Mouse (Mus musculus): ENCODE measurements at regions not wholly inside any gene's neighbourhood (a gene's known extent, or its start where the extent isn't known, plus 50 kb on each side); places are given as distances from the start of the nearest gene placed in this dataset.
"Not testable (repeated sequence)": the region's sequence is repeated elsewhere in the genome, so short reads cannot be mapped to it uniquely, and the experiment has no call there.

DNA sequence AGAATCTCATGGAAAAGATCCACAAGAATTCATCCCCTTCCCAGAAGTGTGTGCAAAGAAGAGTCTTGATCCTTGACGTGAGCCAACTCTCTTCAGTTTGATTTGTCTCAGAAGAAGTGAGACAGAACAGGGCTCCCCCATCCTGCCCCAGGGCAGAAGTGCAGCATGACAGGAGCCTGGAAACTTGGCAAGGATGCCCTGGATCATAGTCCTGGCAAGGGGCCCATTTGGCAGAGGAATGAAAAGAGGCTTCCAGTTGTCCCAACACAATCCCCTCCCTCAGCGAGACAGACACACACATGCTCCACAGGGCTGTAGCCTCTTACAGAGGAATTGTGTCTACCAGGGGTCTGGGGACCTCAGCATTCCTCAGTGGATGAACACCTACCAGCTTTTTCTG lies 102.7 kb downstream of the Ptpn20 start:
- DNase-seq = peak; percentile 42

DNA sequence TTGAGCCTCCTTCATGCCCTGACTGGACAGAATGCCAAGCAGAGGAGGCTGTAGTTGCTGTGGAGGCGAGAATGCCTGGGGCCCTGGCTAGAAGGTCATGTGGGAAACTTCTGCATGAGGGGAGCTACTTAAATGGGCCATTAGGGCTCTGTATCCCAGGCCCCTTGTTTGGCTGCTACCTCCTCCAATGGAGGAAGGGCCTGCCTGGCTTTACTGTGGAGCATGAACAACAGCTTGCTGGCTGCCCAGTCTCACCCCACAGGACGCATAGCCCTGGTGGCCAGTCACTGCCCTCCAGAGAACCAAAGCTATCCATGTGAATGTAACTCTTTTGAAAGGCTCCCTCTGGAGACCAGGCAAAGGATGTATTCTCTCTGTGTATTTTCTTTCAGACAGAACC lies 105.2 kb downstream of the Ptpn20 start:
- DNase-seq = no peak

DNA sequence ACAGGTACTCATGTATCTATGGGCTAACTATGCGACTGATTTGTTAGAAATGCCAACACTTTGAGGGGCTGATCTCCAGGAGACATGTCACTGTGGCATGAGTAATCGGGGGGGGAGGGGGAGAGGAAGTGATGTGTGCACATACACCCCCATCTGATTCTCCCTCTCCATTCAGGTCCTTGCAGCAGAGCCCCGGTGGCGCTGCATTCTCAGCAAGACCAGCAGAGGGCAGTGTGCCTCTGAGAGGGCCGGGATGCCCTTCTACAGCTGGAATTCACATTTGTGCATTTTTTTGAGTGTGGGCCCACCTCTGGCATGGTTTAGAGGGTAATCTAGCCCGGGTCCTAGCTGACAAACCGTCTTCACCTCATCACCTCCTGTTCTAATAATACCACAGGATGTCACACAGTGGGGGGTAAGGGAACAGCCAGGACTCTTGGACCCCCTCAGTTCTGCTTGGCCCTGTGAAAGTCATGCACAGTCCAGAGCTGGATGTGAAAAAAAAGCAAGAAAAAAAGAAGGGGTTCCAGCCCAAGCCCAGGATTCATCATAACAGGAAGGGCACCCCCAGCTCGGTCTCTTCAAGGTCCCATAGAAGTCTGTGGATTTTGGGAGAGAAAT lies 106.5 kb downstream of the Ptpn20 start:
- DNase-seq = peak; percentile 89

DNA sequence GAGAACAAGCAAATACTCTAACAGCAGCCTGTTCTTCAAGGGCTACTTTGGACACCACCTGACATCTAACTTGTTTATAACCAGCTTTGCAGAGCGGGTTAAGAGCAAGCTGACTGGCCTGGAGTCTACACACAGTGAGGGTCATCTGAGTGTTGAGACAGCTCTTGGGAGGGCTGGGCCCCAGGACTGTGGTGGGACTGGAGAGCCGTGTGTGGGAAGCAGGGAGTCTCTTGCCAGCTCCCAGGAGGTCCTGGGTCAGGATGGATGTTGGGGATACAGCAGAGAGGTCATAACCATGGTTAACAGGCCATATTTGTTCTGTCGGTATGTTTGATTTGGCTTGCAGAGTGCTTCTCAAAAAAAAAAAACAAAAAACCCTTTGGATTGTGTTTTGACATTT lies 107.8 kb downstream of the Ptpn20 start:
- DNase-seq = no peak

DNA sequence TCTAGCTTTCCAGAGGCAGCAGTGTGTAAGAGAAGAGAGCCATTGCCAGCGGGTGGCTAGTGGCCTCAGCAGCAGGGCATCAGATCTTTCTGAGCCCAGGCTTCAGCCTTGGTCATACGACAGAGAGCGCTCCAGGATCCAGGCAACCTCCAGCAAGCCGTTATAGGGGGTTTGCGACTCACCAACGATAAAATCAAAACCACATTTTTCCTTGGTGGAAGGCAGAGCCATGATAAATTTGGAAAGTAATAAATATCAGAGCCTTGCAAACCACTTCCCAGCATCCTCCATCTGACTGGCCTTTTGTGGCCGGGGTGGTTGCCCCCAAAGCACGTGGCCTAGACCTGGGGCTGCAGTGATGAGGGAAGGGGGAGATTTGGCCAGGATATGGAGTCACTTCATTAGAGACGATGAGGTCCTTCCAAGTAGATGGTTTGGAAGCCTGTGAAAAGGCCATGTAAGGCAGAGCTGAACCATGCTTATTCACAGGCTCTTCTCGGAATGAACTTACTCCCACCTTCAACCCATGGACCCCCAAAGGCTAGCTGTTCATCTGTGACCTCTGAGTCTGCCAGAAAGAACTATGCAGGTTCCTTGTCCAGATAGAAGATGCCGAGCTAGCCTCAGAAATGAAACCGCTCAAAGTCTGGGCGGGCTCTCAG lies 110.9 kb downstream of the Ptpn20 start:
- no peak for DNase-seq

DNA sequence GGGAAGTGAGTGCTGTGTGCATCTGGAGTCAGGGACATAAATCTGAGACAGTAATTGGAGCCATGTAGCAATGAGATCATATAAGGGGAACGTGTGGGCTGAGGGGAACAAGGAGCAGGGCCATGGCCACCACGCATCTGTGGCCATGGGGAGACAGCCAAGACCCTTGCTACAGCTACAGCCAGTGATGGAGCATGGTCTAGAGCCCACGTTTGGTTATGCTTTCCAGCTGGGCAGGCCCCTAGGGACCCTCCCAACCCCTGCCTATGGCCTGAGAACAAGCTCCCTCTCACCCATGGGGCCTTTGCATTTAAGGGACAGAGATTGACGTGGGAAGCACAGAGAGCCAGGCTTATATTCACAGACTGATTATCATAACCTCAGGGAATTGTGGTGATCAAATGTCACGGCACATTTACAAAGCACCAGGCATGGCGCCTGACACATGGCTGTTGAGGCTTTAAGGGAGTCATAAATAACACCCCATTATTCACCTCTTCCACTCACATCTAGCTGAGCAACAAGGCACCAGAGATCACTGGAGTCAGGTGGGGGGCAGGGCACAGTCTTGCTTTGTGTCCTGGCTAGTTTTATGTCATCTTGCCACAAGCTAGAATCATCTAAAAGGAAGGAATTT lies 118.8 kb downstream of the Ptpn20 start:
- no peak for DNase-seq

DNA sequence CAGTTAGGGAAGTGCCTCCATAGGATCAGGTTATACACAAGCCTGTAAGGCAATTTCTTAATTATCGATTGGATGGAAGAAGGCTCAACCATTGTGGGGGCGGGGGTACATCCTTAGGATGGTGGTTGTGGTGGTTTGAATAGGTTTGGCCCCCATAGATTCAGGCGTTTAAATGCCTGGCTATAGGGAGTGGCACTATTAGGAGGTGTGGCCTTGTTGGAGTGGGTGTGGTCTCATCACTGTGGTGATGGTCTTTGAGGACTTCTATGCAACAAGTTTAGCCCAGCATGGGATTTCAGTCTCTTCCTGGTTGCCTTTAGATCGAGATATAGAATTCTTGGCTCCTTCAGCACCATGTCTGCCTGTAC lies 119.3 kb downstream of the Ptpn20 start:
- DNase-seq = no peak

DNA sequence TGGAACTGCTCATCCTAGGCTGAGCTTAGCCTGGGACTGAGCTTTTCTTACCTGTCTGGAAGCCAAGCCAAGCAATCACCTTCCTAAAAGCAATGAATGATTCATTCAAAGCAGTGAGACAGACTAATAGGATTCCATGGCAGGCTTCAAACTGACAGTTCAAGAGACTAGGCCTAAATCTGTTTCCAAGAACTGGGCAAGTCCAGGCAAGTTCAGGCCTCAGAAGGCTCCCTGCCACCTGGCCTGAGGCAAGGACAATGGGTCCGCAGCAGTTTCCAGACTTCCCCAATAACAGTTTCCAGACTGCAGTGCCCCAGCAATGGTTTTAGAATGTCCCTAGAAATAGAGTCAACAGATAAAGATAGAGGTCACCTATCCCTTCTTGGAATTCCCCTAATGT lies 123.5 kb downstream of the Ptpn20 start:
- DNase-seq = no peak

DNA sequence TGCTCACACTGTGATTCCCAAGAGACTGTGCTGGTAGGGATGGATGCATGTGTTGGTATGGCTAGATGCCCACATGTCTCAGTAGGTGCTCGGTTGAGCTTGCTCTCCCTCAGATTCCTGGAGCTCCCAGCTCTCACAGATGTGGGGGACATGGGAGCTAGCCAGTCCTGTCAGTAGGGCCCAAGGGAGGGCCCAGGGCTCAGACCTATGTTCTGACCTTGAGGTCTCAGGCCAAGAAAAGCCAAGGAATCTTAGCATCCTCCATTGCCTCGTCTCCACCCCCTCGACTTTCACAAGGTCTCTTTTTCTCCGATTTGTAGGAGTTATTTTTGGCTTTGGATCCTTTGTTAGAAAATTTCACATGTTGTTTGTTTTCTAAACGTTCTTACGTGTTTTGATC lies 130.6 kb downstream of the Ptpn20 start:
- no peak for DNase-seq

DNA sequence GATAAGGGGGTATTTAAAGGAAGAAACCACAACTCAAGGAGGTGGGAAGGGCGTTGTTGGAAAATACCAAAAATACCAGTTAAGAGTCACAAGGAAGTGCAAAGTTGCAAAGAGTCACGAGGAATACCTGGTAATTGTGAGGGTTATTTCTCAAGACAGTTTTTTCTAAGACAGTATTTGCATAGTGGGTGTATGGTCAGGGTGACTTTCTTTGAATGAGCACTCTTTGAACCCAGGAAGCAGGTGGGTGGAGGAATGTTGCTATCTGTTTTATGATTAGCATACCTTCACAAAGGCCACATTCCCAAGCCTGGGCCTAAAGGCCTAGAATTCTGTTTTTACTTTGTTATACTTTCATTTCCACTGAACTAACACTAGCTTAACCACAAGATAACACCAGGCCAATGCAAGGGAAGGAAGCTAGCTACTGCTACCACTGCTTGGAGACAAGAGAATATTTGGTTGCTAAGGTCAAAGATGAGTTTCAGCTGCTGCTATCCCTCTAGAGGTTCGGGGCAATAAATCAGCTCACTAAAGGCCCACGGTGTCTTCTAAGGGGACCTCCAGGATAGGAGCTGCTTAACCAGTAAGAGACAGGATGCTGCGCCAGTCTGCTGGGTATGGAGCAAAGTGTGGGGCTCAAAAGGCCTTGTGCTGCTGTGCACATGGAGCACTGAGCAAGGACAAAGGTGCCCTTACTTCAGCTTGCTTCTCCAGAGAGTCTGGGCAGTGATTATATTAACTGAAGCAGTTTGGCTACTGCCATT lies 133.6 kb downstream of the Ptpn20 start:
- DNase-seq = not testable (repeated sequence)

DNA sequence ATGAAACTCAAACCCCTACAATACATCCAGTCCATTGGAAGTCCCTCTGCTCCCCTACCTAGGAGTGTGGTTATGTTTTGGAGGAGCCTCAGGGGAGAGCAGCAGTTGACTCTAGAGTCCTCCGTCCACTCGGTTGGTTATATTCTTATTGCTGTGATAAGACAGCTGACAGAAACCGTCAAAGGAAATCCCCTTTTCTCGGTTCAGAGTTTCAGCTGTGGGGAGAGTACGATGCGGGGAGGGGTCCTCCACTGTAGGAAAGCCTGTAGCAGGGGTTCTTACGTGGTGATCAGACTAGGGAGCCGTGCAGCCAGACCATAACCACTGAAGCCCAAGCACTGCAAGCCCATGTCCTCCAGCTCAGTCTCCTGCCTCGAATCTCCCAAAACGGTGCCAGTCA lies 137.5 kb downstream of the Ptpn20 start:
- DNase-seq = no peak

DNA sequence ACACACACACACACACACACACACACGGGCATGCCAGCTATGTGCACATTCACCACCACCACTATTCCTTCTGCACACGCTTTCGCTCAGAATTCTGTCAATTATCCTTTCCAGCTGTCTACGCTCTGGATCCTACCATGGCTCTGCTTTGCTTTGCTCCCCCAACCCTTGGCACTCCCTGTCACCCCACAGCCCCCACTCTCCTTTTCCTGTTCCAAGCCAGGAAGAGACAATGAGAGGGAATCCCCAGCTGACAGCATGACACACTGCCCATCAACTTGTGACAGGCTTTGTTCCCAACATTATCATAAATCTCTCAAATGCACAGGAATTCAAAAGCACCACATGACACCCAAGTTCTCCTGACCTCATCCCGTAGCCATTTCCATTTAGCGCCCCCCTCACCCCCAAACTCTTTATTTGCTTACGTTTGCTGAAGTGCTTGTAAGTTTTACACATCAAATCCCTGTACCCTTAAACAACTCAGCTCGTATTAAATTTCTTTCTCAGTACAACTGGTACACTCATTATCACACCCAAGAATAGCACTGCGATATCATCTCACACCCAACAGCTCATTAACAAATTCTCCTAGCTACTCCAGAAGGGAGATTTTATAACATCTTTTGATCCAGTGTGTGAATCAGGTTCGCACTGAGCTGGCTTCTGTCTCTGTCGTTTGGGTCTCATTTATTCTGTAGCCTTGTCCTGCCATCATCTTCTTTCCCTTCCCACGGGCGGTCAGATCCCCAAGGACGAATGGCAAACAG lies 140.3 kb downstream of the Ptpn20 start:
- DNase-seq = no peak

DNA sequence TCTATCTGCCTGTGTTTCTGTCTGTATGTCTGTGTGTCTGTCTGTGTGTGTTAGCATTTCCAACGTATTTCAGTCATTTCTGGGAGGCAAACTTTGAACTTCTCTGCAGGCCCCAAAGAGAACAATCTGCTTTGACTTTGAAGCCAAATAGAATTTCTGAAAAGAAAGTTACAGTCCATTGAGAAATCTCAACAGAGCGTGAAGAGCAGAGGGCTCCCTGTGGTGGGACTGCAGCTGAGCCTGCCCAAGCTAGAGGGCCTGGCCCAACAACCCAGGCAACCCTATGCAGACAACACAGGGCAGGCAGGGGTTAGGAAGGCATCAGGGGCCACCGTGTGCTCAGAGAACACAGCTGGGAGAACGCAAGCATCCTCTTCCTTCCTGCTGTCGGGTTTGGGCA lies 143.7 kb downstream of the Ptpn20 start:
- DNase-seq = no peak

DNA sequence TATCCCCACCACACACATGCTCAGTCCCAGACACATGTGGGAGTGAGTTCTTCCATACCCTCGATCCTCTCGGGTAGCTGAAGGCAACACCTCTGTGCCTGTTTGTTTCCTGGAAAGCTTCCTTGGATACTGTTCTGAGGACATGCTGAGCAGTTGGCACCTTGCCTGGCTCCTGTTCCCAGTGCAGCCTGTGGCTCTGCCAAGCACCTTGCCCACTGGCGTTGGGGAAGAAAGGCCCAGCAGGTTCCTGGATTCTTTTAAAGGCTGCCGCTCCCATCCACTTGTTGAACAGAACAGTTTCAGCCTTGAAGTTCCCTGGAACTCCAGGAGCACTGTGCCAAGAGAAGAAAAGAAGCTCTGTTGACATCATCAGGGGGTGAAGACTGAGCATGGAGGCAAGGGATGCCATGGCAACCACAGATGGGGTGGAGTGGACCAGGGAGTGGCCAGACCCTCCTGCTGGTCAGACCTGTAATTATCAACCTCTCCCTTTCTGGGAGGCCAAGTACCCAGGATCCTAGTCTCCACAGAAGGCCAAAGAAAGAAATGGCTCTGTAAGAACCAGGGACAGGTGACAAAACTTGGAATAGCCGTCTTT lies 145.5 kb downstream of the Ptpn20 start:
- peak; percentile 10 for DNase-seq

DNA sequence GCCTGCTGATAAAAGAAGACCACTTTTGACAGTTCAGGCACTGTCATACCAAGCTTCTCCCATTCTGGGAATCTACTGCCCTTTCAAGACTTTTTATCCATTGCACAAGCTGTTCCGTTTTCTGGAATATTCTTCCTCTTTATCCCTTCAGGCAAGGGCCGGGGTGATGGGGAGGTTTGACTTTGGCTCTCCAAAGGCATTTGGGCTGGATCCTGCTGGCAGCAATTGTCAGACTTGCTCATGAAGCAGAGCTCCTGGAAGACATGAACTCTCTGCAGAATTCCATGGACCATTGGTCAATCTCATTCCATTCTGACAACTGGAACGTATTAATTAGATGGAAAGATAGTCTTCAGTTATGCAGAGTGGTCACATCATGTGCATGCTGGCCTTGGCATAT lies 146.6 kb downstream of the Ptpn20 start:
- peak; percentile 26 for DNase-seq

DNA sequence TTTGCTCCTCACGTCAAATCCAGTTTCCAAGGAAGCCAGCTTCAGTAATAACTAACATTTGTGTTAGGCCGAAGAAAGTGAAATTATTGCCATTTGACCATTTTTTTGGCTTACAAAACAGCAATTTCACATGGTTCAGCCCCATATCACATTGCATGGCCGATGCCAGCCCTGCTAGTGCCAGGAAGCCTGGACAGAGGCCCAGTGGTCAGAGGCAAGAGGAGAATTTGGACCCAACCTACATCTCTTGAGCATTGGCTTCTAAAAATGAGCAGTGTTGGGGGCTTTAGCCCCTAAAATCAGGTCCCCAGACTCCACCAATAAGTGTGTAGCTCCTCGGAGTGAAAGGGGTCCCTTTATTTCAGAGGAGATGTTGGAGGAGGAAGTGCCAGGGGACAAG lies 157.2 kb downstream of the Ptpn20 start:
- peak; percentile 23 for DNase-seq

DNA sequence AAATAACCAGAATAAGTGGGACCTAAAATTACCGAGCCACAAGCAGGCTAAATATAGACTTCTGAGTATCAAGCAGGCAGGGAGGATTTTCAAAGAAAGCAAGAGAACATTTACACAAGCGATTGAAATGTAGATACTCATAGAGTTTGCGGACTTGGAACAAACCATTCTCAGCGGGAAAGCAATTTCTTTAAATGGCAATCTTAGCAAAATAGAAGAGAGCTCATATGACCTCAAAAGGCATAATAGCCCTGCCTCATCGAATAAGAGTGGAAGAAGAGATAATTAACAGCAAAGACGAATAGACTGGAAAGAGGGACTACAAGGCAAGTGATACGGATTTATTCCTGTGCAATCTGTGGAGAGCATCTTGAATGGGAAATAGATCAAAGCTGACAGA lies 163.7 kb upstream of the Gdf10 start:
- no peak for DNase-seq

DNA sequence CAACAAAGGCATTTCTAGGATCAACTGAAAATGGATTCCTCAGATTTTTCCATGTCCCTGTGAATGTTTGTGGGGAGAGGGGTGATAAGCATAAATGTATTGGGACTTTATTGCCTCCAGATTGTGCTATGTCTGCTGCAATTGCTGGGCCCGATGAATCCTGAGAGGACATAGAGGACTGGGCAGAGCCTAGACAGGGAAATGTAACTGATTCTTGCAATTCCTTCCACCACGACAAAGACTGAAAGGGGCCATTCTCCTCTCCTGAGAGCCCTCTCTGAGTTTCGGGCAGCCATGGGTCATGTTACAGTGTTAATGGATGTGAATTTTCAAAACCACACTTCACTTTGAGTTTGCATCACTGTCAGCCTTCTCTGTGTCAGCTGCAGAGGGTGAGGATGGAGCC lies 159.7 kb upstream of the Gdf10 start:
- DNase-seq = no peak

DNA sequence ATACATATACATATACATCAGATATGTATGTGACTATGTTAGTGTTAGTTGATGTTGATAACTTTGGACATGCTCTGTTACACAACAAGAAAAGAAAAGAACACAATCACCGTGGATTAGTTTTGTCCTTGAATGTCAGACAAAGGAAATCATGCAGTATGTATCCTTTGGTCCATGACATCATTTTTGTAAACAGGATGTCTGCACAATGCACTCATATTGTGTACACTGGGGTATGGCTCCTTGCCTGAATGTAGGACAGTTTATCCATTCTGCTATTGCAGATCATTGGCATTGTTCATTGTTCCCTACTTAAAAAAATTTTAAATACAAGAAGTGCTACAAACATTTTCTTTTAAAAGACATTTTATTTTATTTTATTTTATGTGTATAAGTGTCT lies 157.6 kb upstream of the Gdf10 start:
- no peak for DNase-seq

DNA sequence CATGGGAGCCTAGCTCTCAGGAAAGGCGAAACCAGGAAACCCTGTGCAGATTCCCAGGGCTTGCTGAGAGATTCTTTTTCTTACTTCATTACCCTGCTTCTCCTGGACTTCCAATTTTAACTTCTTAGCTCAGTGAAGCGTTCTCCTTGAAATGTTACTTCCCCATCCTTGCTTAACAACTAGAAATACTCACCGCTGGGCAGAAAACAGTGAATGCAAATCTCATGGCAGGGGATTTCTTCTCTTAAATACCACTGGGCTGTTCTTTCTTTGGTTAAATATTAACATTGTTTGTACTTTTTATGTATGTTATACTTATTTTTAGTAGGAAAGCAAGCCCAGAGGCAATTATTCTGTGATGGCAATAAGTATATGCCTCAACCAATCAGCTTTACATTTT lies 151.0 kb upstream of the Gdf10 start:
- DNase-seq = no peak

DNA sequence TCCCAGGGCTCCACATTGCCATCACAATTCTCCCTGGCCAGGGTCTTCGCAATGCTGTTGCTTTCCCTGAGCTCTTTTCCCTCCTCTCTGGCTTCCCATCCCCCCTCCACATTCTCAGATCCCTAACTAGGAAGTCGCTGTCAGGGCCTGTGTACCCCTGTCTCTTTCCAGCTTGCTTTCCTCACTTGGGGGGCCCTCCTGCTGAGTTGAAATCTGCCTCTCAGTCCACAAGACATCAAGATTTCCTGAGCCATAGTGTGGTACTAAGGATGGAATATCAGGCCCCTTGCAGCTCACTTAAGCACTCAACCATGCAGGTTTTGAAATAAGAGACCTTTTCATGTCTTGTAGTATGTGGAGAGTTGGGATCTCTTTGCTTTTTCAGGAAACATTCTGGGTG lies 133.8 kb upstream of the Gdf10 start:
- no peak for DNase-seq

DNA sequence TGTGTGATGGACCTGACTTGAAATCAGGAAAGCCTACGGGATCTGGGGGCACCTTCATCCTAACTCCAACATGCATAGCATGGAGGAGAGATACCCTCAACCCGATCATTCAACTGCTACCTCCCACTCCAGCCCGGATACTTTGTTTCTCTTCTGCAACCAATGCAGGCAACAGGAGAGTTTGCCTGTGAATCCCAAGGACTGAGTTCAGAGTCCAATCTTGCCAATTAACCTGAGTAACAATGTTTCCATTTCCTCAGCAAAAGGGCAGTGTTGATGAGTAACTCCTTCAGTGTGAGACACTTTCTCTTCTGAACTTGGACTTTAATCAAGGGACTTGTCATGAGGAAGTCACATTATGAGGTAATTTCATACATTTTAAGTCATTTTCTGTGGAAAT lies 129.1 kb upstream of the Gdf10 start:
- no peak for DNase-seq

All from gastrocnemius, postnatal 10 days (tissue).